Mouse (Mus musculus): ENCODE results near the gene Glyr1.

Gene Glyr1

DNA sequence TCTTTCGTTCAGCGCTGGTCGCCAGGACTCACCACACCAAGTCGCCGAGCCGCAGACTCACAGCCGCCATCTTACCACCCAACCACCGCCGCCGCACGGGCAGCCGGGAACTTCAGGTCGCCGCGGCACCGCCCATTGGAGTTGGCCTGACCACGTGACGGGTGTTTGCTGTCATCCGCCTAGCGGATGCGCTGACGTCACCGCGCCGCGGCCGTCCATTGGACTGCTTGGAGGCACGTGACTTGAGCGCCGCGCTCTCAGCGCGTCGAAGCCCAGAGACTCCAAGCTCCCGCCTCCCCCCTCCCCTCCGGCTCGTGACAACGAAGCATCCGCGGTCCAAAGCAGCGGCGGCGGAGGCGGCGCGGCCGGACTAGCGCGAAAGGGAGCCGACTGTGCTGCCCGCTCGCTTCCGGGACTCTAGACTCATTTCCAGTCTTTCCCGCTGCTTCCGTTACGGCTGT lies at the start of gene Glyr1, which contains the start of gene Ubn1:
Gene Glyr1, minus strand, starts transcription at position 90 of the 461 bp plus-strand sequence.
Gene Ubn1, plus strand, starts transcription at position 284 of the 461 bp plus-strand sequence.
- DNase-seq (ENCODE audit: extremely low read depth, low read depth) = peak; percentile 95

DNA sequence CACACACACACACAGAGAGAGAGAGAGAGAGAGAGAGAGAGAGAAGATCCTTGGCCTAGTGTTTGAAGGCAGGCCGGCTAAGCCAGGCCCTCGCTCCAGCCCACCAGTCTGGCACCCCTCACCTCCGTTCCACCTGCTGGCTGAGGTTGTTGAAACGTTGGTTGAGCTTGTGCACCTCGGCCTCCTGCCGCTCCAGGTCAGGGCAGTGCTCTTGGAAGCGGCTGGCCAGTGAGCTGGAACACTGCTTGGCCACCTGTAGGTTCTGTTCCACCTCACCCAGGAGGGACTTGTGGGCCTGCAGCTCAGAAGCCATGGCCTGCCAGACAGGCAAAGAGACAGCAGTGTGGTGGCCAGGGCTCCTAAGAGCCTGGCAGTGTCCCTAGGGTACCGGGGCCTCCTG lies 46.8 kb upstream of the Glyr1 start:
- DNase-seq (ENCODE audit: extremely low read depth, low read depth) = no peak

- DNase-seq (ENCODE audit: extremely low read depth, low read depth) = no peak
These were observed 43.6 kb upstream of the Glyr1 start for GRCm38 (mm10) chr16:5093285-5093684.

GRCm38 (mm10) chr16:5089021-5089420 lies 39.4 kb upstream of the Glyr1 start:
- DNase-seq (ENCODE audit: extremely low read depth, low read depth) = no peak

DNA sequence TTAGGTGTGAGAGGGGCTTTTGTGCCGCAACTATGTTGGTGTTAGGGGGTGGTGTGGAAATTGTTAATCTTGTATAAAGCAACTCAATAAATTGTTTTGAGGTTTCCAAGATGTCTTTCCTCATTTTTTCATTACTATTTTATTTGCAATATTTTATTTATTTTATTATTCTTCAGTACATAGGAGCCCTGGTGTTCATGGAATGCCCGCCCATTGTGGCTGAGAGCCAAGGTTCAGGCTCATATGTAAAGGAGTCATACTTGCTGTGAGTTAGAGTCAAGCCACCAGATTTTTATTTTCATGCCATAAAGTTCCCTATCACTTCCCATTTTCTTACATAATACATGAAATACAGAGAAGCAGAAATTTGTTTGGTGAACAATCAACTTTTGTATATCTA lies 36.5 kb upstream of the Glyr1 start:
- DNase-seq (ENCODE audit: extremely low read depth, low read depth) = no peak

GRCm38 (mm10) chr16:5085196-5085595 lies 35.5 kb upstream of the Glyr1 start:
- no peak for DNase-seq (ENCODE audit: extremely low read depth, low read depth)

DNA sequence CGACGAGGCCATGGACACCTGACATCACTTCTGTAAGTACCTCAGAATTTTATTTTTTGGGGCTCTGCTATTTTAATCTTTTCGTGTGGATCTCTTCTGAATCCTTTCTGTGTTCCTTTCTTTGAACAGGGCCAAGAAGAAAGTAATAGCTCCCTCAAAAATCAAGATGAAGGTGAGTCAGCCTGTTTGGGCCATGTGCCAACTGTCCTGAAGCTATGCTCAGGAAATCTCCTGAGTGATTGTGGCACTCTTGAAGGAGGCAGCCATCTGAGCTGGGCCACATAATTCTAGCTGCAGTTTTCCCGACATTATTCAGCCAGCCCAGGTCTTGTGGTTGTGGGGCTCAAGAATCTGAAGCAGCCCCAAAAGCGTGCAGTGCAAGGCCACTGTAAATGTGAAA lies 24.7 kb upstream of the Glyr1 start:
- no peak for DNase-seq (ENCODE audit: extremely low read depth, low read depth)

DNA sequence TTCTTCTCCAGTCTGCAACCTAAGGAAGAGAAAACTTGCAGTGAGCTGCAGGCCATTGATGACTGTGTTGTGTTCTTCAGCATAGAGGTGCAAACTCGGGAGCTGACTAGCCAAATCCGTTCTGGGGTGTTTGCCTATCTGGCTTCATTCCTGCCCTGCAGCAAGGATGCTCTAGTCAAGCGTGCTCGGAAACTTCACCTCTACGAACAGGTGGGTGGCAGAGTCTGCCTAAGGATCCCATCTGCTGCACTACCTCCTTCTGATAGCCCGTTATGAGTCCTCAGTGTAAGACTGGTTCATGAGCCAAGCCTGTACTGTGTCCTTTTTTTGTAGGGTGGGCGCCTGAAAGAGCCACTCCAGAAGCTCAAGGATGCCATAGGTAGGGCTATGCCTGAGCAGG lies 22.3 kb upstream of the Glyr1 start:
- DNase-seq (ENCODE audit: extremely low read depth, low read depth) = no peak

DNA sequence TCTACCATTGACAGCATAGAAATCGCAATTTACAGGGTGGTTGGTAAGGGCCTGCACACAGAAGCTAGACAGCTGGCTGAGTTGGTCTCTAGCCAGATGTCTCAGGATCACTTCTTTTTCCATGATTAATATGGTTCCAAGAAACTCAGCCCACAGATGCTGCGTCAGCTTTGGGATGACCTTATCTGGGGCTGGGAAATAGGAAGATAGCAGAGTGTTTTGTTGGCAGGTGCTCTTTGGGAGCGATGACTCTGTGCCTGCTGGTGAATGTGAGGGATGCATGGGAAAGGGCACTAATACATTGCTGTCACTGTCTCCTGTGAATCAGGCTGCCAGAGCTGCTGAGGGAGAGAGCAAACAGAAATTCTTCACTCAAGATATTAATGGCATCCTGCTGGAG lies 20.7 kb upstream of the Glyr1 start:
- DNase-seq (ENCODE audit: extremely low read depth, low read depth) = no peak

DNA sequence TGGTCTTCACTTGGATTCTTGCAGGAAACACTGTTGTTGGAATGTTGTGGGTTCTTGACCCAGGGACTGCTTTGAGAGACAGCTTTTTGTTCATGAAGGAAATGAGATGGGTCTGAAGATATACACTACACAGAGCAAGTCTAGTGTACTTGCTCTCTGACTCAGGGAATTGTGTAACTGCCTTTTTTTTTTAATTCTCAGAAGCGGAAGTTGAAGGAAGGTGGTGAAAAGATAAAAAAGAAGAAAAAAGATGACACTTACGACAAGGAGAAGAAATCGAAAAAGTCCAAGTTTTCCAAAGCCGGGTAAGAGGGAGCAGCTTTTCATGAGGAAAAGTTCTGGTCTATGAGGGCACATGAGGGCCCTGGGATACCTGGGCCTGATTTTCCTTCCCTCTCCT lies 13.8 kb upstream of the Glyr1 start:
- DNase-seq (ENCODE audit: extremely low read depth, low read depth) = no peak

DNA sequence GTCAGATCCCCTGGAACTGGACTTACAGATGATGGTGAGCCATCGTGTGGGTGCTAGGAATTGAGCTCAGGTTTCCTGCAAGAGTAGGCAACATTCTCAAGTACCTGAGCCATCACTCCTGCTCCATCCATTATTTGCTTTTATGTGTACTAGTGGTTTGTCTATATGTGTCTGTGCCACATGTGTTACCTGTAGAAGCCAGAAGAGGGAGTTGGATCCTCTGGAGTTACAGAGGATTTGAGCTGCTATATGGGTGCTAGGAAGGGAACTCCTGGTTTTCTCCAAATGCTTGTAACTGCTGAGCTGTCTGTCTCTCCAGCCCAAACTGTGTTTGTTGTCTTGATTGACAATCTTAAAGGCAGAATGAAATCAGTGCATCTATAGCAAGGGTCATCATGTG lies 8.5 kb upstream of the Glyr1 start:
- no peak for DNase-seq (ENCODE audit: extremely low read depth, low read depth)

DNA sequence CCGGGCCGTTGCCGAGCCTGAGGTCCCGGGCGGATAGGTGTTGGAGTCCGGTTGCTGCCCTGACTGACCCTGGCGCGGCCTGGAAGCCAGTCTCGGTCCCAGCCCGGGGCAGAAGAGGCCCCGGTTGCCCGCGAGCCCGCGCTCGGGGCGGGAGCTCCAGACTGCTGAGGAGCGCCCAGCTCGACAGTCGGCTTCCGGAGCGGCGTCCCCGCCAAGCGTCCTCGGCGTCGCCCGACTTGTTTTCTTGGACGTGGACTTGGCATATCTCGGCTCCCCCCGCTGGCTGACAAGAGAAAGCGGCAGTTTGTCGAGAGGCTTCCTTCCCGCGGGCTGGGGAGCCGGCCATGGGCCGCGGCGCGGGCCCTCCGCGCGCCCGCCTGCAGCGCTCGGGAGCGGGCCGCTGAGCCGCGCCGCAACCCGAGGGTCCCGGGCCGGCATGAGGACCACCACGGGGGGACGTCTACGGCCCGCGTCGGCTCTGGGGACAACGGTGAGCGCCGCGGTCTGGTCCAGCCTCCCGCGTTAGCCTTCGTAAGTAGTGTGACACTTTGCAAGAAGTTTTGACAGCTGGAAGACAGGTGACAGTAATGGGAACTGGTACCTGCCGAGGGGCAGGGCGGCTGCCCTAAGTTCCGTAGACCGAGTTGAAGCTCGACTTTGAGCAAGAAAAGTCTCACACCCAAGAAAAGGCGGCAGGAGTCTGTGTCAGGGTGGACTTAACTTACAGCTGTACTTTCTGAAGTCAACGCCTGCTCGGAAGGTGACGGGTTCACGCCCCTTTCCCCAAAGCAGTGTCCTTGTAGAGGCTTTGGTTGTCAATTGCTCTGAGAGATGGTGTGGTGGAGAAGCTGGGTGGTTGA lies 818 bp upstream of the Glyr1 start:
- DNase-seq (ENCODE audit: extremely low read depth, low read depth) = no peak

GRCm38 (mm10) chr16:5049182-5049773 lies 385 bp downstream of the Glyr1 start:
- DNase-seq (ENCODE audit: extremely low read depth, low read depth) = no peak

- DNase-seq (ENCODE audit: extremely low read depth, low read depth) = no peak
These were observed 4.3 kb downstream of the Glyr1 start for GRCm38 (mm10) chr16:5045322-5045721.

DNA sequence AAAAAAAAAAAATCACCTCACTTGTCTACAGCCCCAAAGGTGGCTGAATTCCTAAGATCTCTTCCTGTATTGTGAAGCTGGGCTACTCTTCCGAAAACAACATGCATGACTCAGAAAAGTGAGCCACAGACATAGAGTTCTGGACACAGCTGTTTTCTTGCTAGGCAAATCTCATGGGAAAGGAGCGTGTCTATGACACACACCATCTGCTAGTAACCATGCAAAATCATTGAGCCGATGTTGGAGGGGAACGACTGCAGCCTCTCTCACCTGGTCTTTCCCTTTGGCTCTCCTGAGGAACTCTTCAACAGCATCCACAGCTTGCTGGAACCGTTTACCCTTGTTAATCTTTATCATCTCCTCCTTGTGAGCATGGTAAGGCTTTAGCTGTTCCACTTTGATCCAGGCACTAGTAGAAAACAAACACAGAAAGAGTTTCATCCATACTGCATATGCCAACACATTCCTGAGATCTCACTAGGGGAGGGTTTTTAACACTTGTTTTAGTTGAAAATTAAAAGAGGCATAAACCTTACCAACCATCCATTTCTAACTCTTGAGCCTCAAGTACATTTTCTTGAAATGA lies 12.9 kb downstream of the Glyr1 start:
- no peak for DNase-seq (ENCODE audit: extremely low read depth, low read depth)

DNA sequence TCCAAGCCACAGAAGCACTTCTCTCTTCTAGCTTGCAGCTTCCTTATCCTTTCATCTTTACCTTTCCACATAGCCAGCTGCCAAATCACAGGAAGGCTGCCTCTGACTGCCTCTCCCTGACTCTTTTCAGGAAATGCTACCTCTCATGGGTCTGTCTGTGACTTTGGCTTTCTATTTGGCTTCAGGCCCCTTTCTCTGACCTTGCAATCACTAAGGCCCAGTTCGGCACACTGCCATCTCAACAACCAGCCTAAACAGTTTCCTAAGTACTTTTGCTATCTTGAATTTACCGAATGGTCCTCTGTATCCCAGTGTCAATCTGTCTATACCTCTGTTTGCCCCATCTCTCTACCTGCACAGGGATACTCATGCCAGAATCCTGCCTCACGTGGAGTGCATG lies 14.1 kb downstream of the Glyr1 start:
- DNase-seq (ENCODE audit: extremely low read depth, low read depth) = no peak

DNA sequence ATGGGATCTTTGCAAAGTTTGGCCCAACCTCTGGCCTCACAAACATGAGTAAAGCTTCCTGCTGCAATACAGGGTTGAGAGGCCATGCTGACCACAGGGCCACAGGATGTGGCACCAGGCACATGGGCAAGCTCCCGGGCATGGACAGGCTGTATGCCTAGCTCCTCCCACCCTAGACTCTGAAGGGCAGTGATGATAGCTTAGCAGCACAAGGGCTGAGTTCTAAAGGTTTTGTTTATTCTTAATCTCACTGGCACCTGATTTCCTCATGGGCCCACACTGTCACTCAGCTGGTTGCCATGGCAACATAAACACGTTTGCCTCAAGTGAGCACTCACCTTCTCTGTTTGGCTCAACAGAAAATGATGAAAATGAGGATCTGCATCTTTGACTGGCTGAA lies 19.8 kb downstream of the Glyr1 start:
- DNase-seq (ENCODE audit: extremely low read depth, low read depth) = no peak

GRCm38 (mm10) chr16:5024021-5024420 lies 25.6 kb downstream of the Glyr1 start:
- no peak for DNase-seq (ENCODE audit: extremely low read depth, low read depth)

- no peak for DNase-seq (ENCODE audit: extremely low read depth, low read depth)
These were observed 35.1 kb downstream of the Glyr1 start for GRCm38 (mm10) chr16:5014578-5014977.

DNA sequence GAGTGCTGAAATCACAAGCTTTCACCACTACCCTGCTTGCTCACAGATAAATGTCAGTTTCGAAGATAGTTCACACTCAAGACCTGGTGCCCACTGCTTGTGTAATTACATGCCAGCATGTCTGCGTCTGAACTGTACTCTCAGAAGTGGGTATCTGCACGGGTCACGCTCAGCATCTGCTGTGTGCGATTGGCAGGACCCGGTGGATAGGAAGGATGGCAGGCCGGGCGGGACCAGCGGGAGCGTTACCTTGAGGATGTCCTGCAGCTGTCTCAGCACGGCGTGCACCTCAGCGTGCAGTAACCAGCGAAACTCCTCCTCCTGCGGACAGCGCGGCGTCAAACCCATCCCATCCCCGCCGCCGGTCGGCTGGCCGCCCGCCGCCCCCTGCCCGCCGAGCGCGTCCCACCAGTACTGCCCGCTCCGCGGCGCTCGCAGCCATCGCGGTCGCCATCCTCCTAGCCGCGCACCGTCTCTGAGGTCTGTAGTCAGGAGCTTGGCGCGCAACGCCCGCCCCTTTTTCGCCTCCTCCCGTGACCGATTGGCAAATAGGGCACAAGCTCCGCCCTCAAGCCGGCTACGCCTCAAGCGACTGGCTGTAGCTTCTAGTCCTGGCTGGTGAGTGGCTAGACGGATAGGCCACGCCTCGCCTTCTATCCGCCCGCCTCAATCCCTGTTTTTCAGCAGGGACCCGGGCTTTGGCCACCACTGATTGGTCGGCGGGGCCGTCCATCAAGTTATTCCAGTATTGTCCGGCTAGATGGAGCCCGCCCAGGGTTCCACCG lies 36.4 kb downstream of the Glyr1 start, which contains the start of gene Rogdi:
Gene Rogdi, minus strand, starts transcription at position 500 of the 785 bp plus-strand sequence.
- peak; percentile 96 for DNase-seq (ENCODE audit: extremely low read depth, low read depth)

All from MEL-GATA-1-ER (cell line).